Mouse (Mus musculus): ENCODE results near the gene Thbs4. TPM values are rescaled to one million over a fixed set of nuclear protein-coding genes. Genes with fewer than 3 reads are reported as not detected.

Thbs4 gene
- polyA plus RNA-seq, 1 experiment from 2014 or later: 1.4 TPM

DNA sequence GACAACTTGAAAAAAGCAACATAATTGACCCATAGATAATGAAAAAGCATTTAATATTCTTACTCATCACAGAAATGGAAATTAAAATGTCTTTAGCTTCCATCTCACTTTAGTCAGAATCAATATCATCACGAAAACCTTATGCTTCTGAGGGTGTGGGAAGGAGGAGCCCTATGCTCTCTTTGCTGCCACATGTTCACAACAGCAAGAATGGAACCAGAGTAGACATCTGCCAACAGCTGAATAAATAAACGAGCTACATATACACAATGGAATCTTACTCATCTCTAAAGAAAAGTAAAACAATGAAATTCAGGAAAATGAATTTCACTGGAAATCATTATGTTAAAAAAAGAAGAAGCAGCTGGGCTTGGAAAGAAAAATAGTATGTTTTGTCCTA is 4.2 kb upstream of the Thbs4 start:
- H3K9ac ChIP-seq (replicated peaks; ENCODE audit: low read depth, low read length): no peak overlapping the region
- H3K27me3 ChIP-seq (ENCODE audit: control insufficient read depth, insufficient read depth, low read length): peaks cover 3% of the 10 kb centered on the region; the same call in 1 of the 2 replicates
- no peaks in the 10 kb centered on the region for H3K9me3 ChIP-seq (ENCODE audit: control insufficient read depth, low read length)
- H3K36me3 ChIP-seq (ENCODE audit: control insufficient read depth, insufficient read depth, low read length): no peaks in the 10 kb centered on the region
- H3K4me3 ChIP-seq (ENCODE audit: low read depth, low read length): no peak overlapping the region
- no peak overlapping the region for H3K27ac ChIP-seq (ENCODE audit: low read depth, low read length)
- ATAC-seq (ENCODE audit: low read depth): no peak
- no peak overlapping the region for H3K4me2 ChIP-seq (ENCODE audit: low read depth, low read length)
- WGBS: 72% methylated on average over 2 of the region's 2 CpGs
- peaks cover 4% of the 10 kb centered on the region; the same call in 1 of the 2 replicates for H3K4me1 ChIP-seq (ENCODE audit: control insufficient read depth, insufficient read depth, low read length)

GRCm38 (mm10) chr13:92793636-92794035 is 982 bp downstream of the Thbs4 start:
- Histone ChIP-seq H3K9ac (replicated peaks; ENCODE audit: low read depth, low read length) (no peak overlapping the region), H3K4me2 (ENCODE audit: low read depth, low read length) (no peak overlapping the region), H3K36me3 (ENCODE audit: control insufficient read depth, insufficient read depth, low read length) (no peaks in the 10 kb centered on the region), H3K27me3 (ENCODE audit: control insufficient read depth, insufficient read depth, low read length) (peaks cover 3% of the 10 kb centered on the region; the same call in 1 of the 2 replicates), H3K4me1 (ENCODE audit: control insufficient read depth, insufficient read depth, low read length) (no peaks in the 10 kb centered on the region), H3K27ac (ENCODE audit: low read depth, low read length) (no peak overlapping the region), H3K4me3 (ENCODE audit: low read depth, low read length) (no peak overlapping the region), H3K9me3 (ENCODE audit: control insufficient read depth, low read length) (no peaks in the 10 kb centered on the region)
- WGBS: 79% methylated on average over 8 of the region's 8 CpGs
- ATAC-seq (ENCODE audit: low read depth): no peak

DNA sequence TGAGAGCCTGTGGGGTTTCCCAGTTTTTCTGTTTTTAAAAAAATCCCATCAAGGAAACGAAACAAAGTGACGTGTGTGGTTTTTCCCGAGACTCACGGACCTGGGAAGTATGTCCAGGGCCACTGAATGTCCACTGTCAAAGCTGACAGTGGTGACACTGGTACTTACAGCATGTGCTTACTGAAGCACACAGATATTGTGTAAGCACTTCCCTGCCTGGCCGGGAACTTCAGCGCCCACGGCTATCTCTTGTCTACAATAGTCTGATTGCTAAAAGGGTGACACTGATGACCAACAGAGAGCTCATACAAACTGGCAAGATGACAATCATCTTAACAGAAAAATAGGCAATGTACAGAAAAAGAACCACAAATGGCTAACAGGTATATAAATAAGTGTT is 3.1 kb downstream of the Thbs4 start:
- no peak overlapping the region for H3K4me2 ChIP-seq (ENCODE audit: low read depth, low read length)
- no peaks in the 10 kb centered on the region for H3K4me1 ChIP-seq (ENCODE audit: control insufficient read depth, insufficient read depth, low read length)
- no peak overlapping the region for H3K4me3 ChIP-seq (ENCODE audit: low read depth, low read length)
- H3K27me3 ChIP-seq (ENCODE audit: control insufficient read depth, insufficient read depth, low read length): peaks cover 3% of the 10 kb centered on the region; the same call in 1 of the 2 replicates
- no peak overlapping the region for H3K9ac ChIP-seq (replicated peaks; ENCODE audit: low read depth, low read length)
- whole genome bisulfite sequencing: 92% methylated on average over 7 of the region's 7 CpGs
- no peaks in the 10 kb centered on the region for H3K9me3 ChIP-seq (ENCODE audit: control insufficient read depth, low read length)
- no peak overlapping the region for H3K27ac ChIP-seq (ENCODE audit: low read depth, low read length)
- H3K36me3 ChIP-seq (ENCODE audit: control insufficient read depth, insufficient read depth, low read length): no peaks in the 10 kb centered on the region
- no peak for ATAC-seq (ENCODE audit: low read depth)

DNA sequence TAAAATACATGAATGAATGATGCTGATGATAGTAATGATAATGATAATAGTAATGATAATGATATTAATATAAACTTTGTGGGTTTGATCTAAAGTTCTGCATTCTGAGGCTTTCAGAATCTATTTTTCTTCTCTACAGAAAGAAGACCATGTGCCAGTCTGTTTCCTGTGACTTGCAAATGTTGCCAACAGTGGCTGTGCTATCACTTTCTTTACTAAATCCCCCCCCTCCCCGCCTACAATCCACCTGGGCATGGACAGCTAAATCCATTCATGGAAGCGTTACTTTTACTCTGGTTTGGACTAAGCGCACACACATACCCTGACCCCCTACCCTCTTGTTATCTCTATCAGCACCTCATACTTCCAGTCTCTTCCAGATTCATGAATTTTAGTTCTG is 10.3 kb downstream of the Thbs4 start:
- no peaks in the 10 kb centered on the region for H3K4me1 ChIP-seq (ENCODE audit: control insufficient read depth, insufficient read depth, low read length)
- H3K36me3 ChIP-seq (ENCODE audit: control insufficient read depth, insufficient read depth, low read length): no peaks in the 10 kb centered on the region
- WGBS: 90% methylated on average over 3 of the region's 3 CpGs
- H3K9ac ChIP-seq (replicated peaks; ENCODE audit: low read depth, low read length): no peak overlapping the region
- H3K9me3 ChIP-seq (ENCODE audit: control insufficient read depth, low read length): no peaks in the 10 kb centered on the region
- no peak overlapping the region for H3K4me2 ChIP-seq (ENCODE audit: low read depth, low read length)
- ATAC-seq (ENCODE audit: low read depth): no peak
- no peaks in the 10 kb centered on the region for H3K27me3 ChIP-seq (ENCODE audit: control insufficient read depth, insufficient read depth, low read length)
- no peak overlapping the region for H3K27ac ChIP-seq (ENCODE audit: low read depth, low read length)
- no peak overlapping the region for H3K4me3 ChIP-seq (ENCODE audit: low read depth, low read length)

GRCm38 (mm10) chr13:92783551-92783950 is 11.1 kb downstream of the Thbs4 start:
- H3K4me3 ChIP-seq (ENCODE audit: low read depth, low read length): no peak overlapping the region
- H3K9ac ChIP-seq (replicated peaks; ENCODE audit: low read depth, low read length): no peak overlapping the region
- ATAC-seq (ENCODE audit: low read depth): no peak
- no peak overlapping the region for H3K27ac ChIP-seq (ENCODE audit: low read depth, low read length)
- H3K27me3 ChIP-seq (ENCODE audit: control insufficient read depth, insufficient read depth, low read length): no peaks in the 10 kb centered on the region
- H3K4me1 ChIP-seq (ENCODE audit: control insufficient read depth, insufficient read depth, low read length): no peaks in the 10 kb centered on the region
- no peaks in the 10 kb centered on the region for H3K36me3 ChIP-seq (ENCODE audit: control insufficient read depth, insufficient read depth, low read length)
- no peaks in the 10 kb centered on the region for H3K9me3 ChIP-seq (ENCODE audit: control insufficient read depth, low read length)
- H3K4me2 ChIP-seq (ENCODE audit: low read depth, low read length): no peak overlapping the region
- WGBS: 98% methylated on average over 4 of the region's 4 CpGs

DNA sequence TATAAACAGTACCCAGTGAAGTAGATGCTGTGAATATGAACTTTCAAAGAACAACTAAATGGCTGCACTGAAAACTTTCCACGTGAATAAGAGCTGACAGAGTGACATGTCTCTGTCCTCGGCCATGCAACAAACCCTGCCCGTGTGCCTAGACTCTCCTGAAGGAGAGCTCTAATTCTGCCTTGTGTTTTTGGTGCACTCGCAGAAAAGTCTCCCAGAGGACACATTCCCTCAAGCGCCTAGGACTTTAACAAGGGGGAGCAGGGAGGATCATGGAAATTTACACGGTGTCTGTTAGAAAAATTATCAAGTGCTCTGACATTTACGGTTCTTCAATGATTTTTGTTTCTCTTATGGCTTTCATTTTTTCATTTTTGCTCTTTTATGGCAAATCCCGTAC is 13.7 kb downstream of the Thbs4 start:
- no peak overlapping the region for H3K4me2 ChIP-seq (ENCODE audit: low read depth, low read length)
- no peak overlapping the region for H3K9ac ChIP-seq (replicated peaks; ENCODE audit: low read depth, low read length)
- ATAC-seq (ENCODE audit: low read depth): no peak
- no peaks in the 10 kb centered on the region for H3K36me3 ChIP-seq (ENCODE audit: control insufficient read depth, insufficient read depth, low read length)
- no peak overlapping the region for H3K4me3 ChIP-seq (ENCODE audit: low read depth, low read length)
- no peaks in the 10 kb centered on the region for H3K27me3 ChIP-seq (ENCODE audit: control insufficient read depth, insufficient read depth, low read length)
- no peaks in the 10 kb centered on the region for H3K4me1 ChIP-seq (ENCODE audit: control insufficient read depth, insufficient read depth, low read length)
- 64% methylated on average over 8 of the region's 8 CpGs for whole genome bisulfite sequencing
- H3K27ac ChIP-seq (ENCODE audit: low read depth, low read length): no peak overlapping the region
- no peaks in the 10 kb centered on the region for H3K9me3 ChIP-seq (ENCODE audit: control insufficient read depth, low read length)

DNA sequence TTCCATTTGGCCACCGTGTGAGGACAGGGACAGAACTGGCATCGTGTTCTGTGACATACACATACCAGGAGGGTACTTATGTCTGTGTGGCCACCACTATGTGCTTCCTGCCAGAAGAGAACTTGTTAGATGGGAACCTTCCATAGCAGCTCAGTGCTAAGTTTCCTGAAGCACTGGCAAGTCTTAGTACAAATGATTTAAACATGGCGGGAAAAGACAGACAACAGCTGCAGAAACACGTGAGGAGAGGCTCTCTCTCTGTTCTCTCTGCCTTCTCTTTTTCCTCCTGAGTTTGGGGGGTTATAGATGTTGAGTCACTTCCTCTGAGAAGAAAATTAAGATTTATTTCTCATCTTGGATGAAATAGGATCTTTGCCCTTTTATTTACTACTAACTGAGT is 14.5 kb downstream of the Thbs4 start:
- Histone ChIP-seq H3K4me3 (ENCODE audit: low read depth, low read length) (no peak overlapping the region), H3K27ac (ENCODE audit: low read depth, low read length) (no peak overlapping the region), H3K27me3 (ENCODE audit: control insufficient read depth, insufficient read depth, low read length) (no peaks in the 10 kb centered on the region), H3K4me1 (ENCODE audit: control insufficient read depth, insufficient read depth, low read length) (no peaks in the 10 kb centered on the region), H3K36me3 (ENCODE audit: control insufficient read depth, insufficient read depth, low read length) (no peaks in the 10 kb centered on the region), H3K9ac (replicated peaks; ENCODE audit: low read depth, low read length) (no peak overlapping the region), H3K4me2 (ENCODE audit: low read depth, low read length) (no peak overlapping the region), H3K9me3 (ENCODE audit: control insufficient read depth, low read length) (no peaks in the 10 kb centered on the region)
- ATAC-seq (ENCODE audit: low read depth): no peak
- WGBS: 76% methylated on average over 4 of the region's 4 CpGs

DNA sequence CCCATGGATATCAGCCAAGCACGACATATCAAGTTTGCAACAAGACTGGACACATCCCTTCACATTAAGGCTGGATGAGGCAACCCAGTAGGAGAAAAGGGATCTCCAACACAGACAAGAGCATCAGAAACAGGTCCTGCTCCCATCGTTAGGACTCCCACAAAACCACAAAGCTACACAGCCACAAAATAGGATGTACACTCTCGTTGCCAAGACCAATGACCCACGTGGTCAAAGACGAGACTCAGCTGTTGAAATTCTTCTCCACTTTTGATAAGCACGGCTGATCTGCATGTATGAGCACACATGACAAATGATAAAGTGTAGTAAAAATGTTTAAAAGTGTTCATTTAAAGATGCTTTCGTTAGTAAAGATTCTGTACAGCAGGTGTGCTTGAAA is 16.0 kb downstream of the Thbs4 start:
- H3K27ac ChIP-seq (ENCODE audit: low read depth, low read length): no peak overlapping the region
- H3K4me3 ChIP-seq (ENCODE audit: low read depth, low read length): no peak overlapping the region
- no peaks in the 10 kb centered on the region for H3K27me3 ChIP-seq (ENCODE audit: control insufficient read depth, insufficient read depth, low read length)
- H3K36me3 ChIP-seq (ENCODE audit: control insufficient read depth, insufficient read depth, low read length): no peaks in the 10 kb centered on the region
- WGBS: 86% methylated on average over 7 of the region's 7 CpGs
- H3K9me3 ChIP-seq (ENCODE audit: control insufficient read depth, low read length): no peaks in the 10 kb centered on the region
- ATAC-seq (ENCODE audit: low read depth): no peak
- no peak overlapping the region for H3K9ac ChIP-seq (replicated peaks; ENCODE audit: low read depth, low read length)
- no peaks in the 10 kb centered on the region for H3K4me1 ChIP-seq (ENCODE audit: control insufficient read depth, insufficient read depth, low read length)
- no peak overlapping the region for H3K4me2 ChIP-seq (ENCODE audit: low read depth, low read length)

DNA sequence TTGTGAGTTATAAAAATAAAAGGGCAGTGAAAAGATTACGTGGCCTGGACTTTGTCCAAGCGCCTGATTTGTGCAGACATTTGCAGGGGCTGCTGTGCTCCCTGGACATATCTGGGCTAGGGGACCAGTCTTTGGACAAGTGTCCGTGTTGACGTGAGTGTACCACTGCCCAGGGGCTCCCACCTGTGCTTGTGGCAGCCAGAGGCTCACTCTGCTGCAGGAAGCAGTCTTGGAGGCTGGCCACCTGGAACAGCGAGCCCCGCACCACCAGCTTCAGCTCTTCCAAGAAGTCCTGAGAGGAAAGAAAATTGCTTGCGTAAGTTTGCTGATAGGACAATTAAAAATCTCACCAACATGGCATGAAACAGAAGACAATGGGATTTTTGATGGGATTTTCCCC is 18.7 kb downstream of the Thbs4 start:
- no peak overlapping the region for H3K4me2 ChIP-seq (ENCODE audit: low read depth, low read length)
- no peak overlapping the region for H3K27ac ChIP-seq (ENCODE audit: low read depth, low read length)
- no peaks in the 10 kb centered on the region for H3K9me3 ChIP-seq (ENCODE audit: control insufficient read depth, low read length)
- no peaks in the 10 kb centered on the region for H3K36me3 ChIP-seq (ENCODE audit: control insufficient read depth, insufficient read depth, low read length)
- 81% methylated on average over 7 of the region's 7 CpGs for WGBS
- no peaks in the 10 kb centered on the region for H3K4me1 ChIP-seq (ENCODE audit: control insufficient read depth, insufficient read depth, low read length)
- no peak overlapping the region for H3K9ac ChIP-seq (replicated peaks; ENCODE audit: low read depth, low read length)
- no peak for ATAC-seq (ENCODE audit: low read depth)
- H3K4me3 ChIP-seq (ENCODE audit: low read depth, low read length): no peak overlapping the region
- no peaks in the 10 kb centered on the region for H3K27me3 ChIP-seq (ENCODE audit: control insufficient read depth, insufficient read depth, low read length)

- 92% methylated on average over 9 of the region's 9 CpGs for WGBS
- Histone ChIP-seq H3K27ac (ENCODE audit: low read depth, low read length) (no peak overlapping the region), H3K9me3 (ENCODE audit: control insufficient read depth, low read length) (no peaks in the 10 kb centered on the region), H3K4me1 (ENCODE audit: control insufficient read depth, insufficient read depth, low read length) (no peaks in the 10 kb centered on the region), H3K9ac (replicated peaks; ENCODE audit: low read depth, low read length) (no peak overlapping the region), H3K4me3 (ENCODE audit: low read depth, low read length) (no peak overlapping the region), H3K4me2 (ENCODE audit: low read depth, low read length) (no peak overlapping the region), H3K27me3 (ENCODE audit: control insufficient read depth, insufficient read depth, low read length) (no peaks in the 10 kb centered on the region), H3K36me3 (ENCODE audit: control insufficient read depth, insufficient read depth, low read length) (no peaks in the 10 kb centered on the region)
- ATAC-seq (ENCODE audit: low read depth): no peak
These were observed 19.7 kb downstream of the Thbs4 start for GRCm38 (mm10) chr13:92774887-92775286.

Data from neural tube, embryonic 14.5 days (tissue).